Mouse (Mus musculus) midbrain, embryonic 11.5 days (tissue): Measurements from ENCODE around the gene Pmp22. TPM values are rescaled to one million over a fixed set of nuclear protein-coding genes. Genes with fewer than 3 reads are reported as not detected.

Experiments
- ATAC-seq: fragments of 200-750 bp; cut with Nextera tagmentation; 2 replicates; pipeline ENCODE4 v1.8.0; 2017; ENCODE audit warnings: moderate TSS enrichment, moderate library complexity; ENCODE audit not compliant: low FRiP score
- DNase-seq: peaks from one replicate; pipeline ENCODE4 v3.0.0; 2015; ENCODE audit warnings: low spot score; ENCODE audit errors: missing footprints
- H3K27ac ChIP-seq: fragments of 300-500 bp; sonication (generic); 2 replicates; pipeline ENCODE4 v1.5.1; 2014; ENCODE audit warnings: low read depth, low read length
- H3K27me3 ChIP-seq: fragments of 300-500 bp; sonication (generic); 2 replicates; pipeline ENCODE4 v1.6.1; 2014; ENCODE audit warnings: mild to moderate bottlenecking, low read length, moderate library complexity, mixed read lengths; ENCODE audit not compliant: control insufficient read depth, insufficient read depth
- H3K36me3 ChIP-seq: fragments of 300-500 bp; sonication (generic); 2 replicates; pipeline ENCODE4 v1.6.1; 2014; ENCODE audit warnings: mild to moderate bottlenecking, low read length, moderate library complexity, mixed read lengths; ENCODE audit not compliant: control insufficient read depth, insufficient read depth
- H3K4me1 ChIP-seq: fragments of 300-500 bp; sonication (generic); 2 replicates; pipeline ENCODE4 v1.6.1; 2014; ENCODE audit warnings: low read length; ENCODE audit not compliant: control insufficient read depth, insufficient read depth
- H3K4me2 ChIP-seq: fragments of 300-500 bp; sonication (generic); 2 replicates; pipeline ENCODE4 v1.6.1; 2014; ENCODE audit warnings: mild to moderate bottlenecking, moderate library complexity
- H3K4me3 ChIP-seq: fragments of 300-500 bp; sonication (generic); 2 replicates; pipeline ENCODE4 v1.5.1; 2014; ENCODE audit warnings: low read depth, low read length
- H3K9ac ChIP-seq: fragments of 300-500 bp; sonication (generic); 2 replicates; pipeline ENCODE4 v1.6.1; 2014; ENCODE audit warnings: low read length
- H3K9me3 ChIP-seq: fragments of 300-500 bp; sonication (generic); 2 replicates; pipeline ENCODE4 v1.6.1; 2016; ENCODE audit warnings: low read length; ENCODE audit not compliant: control insufficient read depth
- WGBS: fragments of 180-500 bp; shearing (Covaris S2); extraction: QIAGEN DNeasy Blood & Tissue Kit; methylation state at CpG from one replicate; pipeline ENCODE4 v1.1.7; 2014; 5-methylcytosine and 5-hydroxymethylcytosine counted together
- polyA plus RNA-seq: library from polyadenylated mRNA; unstranded; fragments of >200 nt; fragmentation: Nextera tagmentation; extraction: Ambion mirVana; gene quantifications from 2 replicates; pipeline ENCODE4 v1.2.1, GENCODE M21; 2014

Gene Pmp22
- polyA plus RNA-seq: 34.9 and 39.7 TPM in 2 replicates

- H3K9me3 ChIP-seq: no peaks in the 10 kb centered on the region
- peaks cover 42% of the 10 kb centered on the region for H3K27me3 ChIP-seq
- no peak within 1 kb of the TSS for H3K9ac ChIP-seq
- H3K4me2 ChIP-seq: no peak within 1 kb of the TSS
- WGBS: 71% methylated on average over 2 of the region's 2 CpGs
- ATAC-seq: no peak
- H3K27ac ChIP-seq: no peak within 1 kb of the TSS
- DNase-seq: peak; percentile 19
- no peak within 1 kb of the TSS for H3K4me3 ChIP-seq
- H3K4me1 ChIP-seq: peaks cover 11% of the 10 kb centered on the region
- no peaks in the 10 kb centered on the region for H3K36me3 ChIP-seq
Observed at GRCm38 (mm10) chr11:63128784-63129183, at the start of gene Pmp22. Gene Pmp22, plus strand, starts transcription at chr11:63128982.

DNA sequence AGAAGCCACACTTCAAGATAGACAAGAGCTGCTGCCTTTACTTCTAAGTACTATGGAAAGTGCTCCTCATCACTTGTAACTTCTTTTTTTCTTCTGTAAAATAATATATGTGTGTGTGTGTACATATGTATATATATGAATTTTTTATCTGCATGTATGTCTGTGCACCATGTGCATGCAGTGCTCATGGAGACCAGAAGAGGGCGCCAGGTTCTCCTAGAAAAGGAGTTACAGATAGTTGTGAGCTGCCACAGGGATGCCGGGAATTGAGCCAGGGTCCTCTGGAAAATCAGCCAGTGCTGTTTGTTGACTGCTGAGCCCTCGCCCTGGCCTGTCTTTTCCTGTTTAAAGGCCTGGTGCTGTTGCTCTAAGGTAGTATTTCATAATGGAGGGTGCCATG lies 44.2 kb upstream of the Pmp22 start:
- ATAC-seq: no peak
- peaks cover 2% of the 10 kb centered on the region; the same call in 1 of the 2 replicates for H3K9me3 ChIP-seq
- H3K27me3 ChIP-seq: no peaks in the 10 kb centered on the region
- no peak overlapping the region for H3K27ac ChIP-seq
- H3K4me1 ChIP-seq: no peaks in the 10 kb centered on the region
- no peak overlapping the region for H3K9ac ChIP-seq
- H3K4me2 ChIP-seq: no peak overlapping the region
- no peak overlapping the region for H3K4me3 ChIP-seq
- no peaks in the 10 kb centered on the region for H3K36me3 ChIP-seq
- 84% methylated on average over 3 of the region's 3 CpGs for WGBS
- DNase-seq: no peak

DNA sequence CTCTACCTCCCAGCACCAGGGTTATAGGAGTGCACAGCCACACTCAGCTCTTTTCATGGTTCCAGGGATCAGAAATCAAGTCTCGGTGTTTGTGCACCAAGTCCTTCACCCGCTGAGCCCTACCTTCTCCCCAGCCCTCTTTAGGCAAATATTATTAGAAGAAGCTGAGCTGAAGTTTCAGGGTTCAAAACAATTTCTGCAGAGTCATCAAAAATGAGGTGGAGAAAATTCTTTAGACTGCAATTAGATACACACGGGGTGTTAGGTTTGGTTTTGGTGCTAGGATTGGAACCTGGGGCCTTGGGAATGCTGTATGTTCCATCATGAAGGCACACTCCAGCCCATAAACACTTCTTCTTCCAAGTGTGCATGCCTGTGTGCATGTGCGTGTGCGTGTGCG lies 40.1 kb upstream of the Pmp22 start:
- no peak for ATAC-seq
- WGBS: 85% methylated on average over 6 of the region's 6 CpGs

DNA sequence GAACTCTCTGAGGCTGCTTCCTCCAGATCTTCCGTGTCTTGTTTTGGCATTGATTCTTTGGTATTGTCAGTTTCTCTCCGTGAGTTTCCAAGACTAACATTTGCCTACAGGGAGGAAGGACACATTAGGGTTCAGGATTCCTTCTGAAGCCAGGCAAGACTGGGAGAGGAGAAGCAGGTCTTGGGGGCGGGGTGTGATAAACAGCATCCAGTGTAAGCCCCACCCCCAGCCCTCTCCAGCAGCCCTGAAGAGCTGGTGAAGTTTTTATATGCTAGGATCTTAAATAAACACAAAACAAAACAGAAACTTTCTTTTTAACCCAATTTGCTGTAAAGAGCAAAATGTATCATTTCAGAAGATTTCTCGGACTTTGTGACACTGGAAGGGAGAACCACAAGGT lies 38.6 kb upstream of the Pmp22 start:
- H3K27ac ChIP-seq: no peak overlapping the region
- 55% methylated on average over 4 of the region's 4 CpGs for WGBS
- no peaks in the 10 kb centered on the region for H3K36me3 ChIP-seq
- ATAC-seq (no peak), DNase-seq (no peak)
- no peak overlapping the region for H3K9ac ChIP-seq
- no peaks in the 10 kb centered on the region for H3K27me3 ChIP-seq
- H3K9me3 ChIP-seq: no peaks in the 10 kb centered on the region
- H3K4me1 ChIP-seq: no peaks in the 10 kb centered on the region
- no peak overlapping the region for H3K4me3 ChIP-seq
- H3K4me2 ChIP-seq: no peak overlapping the region

More for the DNA sequence above, 40.1 kb upstream of the Pmp22 start:
- Histone ChIP-seq H3K4me2 (no peak overlapping the region), H3K4me1 (no peaks in the 10 kb centered on the region), H3K9ac (no peak overlapping the region), H3K4me3 (no peak overlapping the region), H3K36me3 (no peaks in the 10 kb centered on the region), H3K9me3 (peaks cover 2% of the 10 kb centered on the region; the same call in 1 of the 2 replicates), H3K27ac (no peak overlapping the region), H3K27me3 (no peaks in the 10 kb centered on the region)
- no peak for DNase-seq

GRCm38 (mm10) chr11:63090986-63091385 lies 37.8 kb upstream of the Pmp22 start:
- Histone ChIP-seq H3K4me3 (no peak overlapping the region), H3K9ac (no peak overlapping the region), H3K36me3 (no peaks in the 10 kb centered on the region), H3K27me3 (no peaks in the 10 kb centered on the region), H3K9me3 (no peaks in the 10 kb centered on the region), H3K27ac (no peak overlapping the region), H3K4me2 (no peak overlapping the region), H3K4me1 (no peaks in the 10 kb centered on the region)
- WGBS: 94% methylated on average over 6 of the region's 6 CpGs
- no peak for DNase-seq
- ATAC-seq: no peak

- ATAC-seq (no peak), DNase-seq (no peak)
- Histone ChIP-seq H3K9me3 (no peaks in the 10 kb centered on the region), H3K27ac (no peak overlapping the region), H3K4me2 (no peak overlapping the region), H3K9ac (no peak overlapping the region), H3K36me3 (no peaks in the 10 kb centered on the region), H3K4me3 (no peak overlapping the region), H3K27me3 (no peaks in the 10 kb centered on the region), H3K4me1 (no peaks in the 10 kb centered on the region)
- 72% methylated on average over 5 of the region's 5 CpGs for WGBS
Observed at GRCm38 (mm10) chr11:63092271-63092670, 36.5 kb upstream of the Pmp22 start.

- no peak overlapping the region for H3K4me3 ChIP-seq
- WGBS: 78% methylated on average over 5 of the region's 5 CpGs
- H3K36me3 ChIP-seq: no peaks in the 10 kb centered on the region
- ATAC-seq: no peak
- no peak overlapping the region for H3K27ac ChIP-seq
- no peaks in the 10 kb centered on the region for H3K4me1 ChIP-seq
- no peak overlapping the region for H3K4me2 ChIP-seq
- no peak for DNase-seq
- no peaks in the 10 kb centered on the region for H3K27me3 ChIP-seq
- H3K9ac ChIP-seq: no peak overlapping the region
- no peaks in the 10 kb centered on the region for H3K9me3 ChIP-seq
Observed at GRCm38 (mm10) chr11:63093601-63094000, 35.2 kb upstream of the Pmp22 start.

- peak; percentile 39 for DNase-seq
- H3K4me2 ChIP-seq: no peak overlapping the region
- H3K9ac ChIP-seq: no peak overlapping the region
- WGBS: 87% methylated on average over 8 of the region's 8 CpGs
- no peak overlapping the region for H3K4me3 ChIP-seq
- H3K27ac ChIP-seq: no peak overlapping the region
- no peaks in the 10 kb centered on the region for H3K4me1 ChIP-seq
- ATAC-seq: no peak
- H3K36me3 ChIP-seq: no peaks in the 10 kb centered on the region
- H3K27me3 ChIP-seq: no peaks in the 10 kb centered on the region
- no peaks in the 10 kb centered on the region for H3K9me3 ChIP-seq
Observed at GRCm38 (mm10) chr11:63094496-63094895, 34.3 kb upstream of the Pmp22 start.

DNA sequence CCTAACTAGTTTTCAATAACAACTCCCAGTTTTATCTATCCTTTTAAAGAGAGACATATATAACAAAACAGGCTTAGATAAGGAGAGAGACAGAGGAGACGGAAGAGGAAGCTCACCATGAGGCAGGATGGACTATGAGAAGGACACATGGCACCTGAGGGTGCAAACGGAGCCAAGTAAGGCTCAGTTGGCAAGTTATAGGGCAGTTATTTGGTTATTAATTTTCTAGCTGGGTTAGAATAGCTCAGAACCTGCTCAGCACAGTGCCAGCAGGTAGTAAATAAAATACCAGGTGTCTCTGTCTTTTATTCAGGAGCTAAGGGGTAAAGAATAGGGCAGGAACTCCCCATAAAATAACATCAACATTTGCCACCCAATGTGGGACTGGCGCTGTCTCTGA lies 30.8 kb upstream of the Pmp22 start:
- Histone ChIP-seq H3K27me3 (no peaks in the 10 kb centered on the region), H3K4me2 (no peak overlapping the region), H3K36me3 (no peaks in the 10 kb centered on the region), H3K4me1 (no peaks in the 10 kb centered on the region), H3K9me3 (no peaks in the 10 kb centered on the region), H3K4me3 (no peak overlapping the region), H3K9ac (no peak overlapping the region), H3K27ac (no peak overlapping the region)
- 75% methylated on average over 3 of the region's 3 CpGs for WGBS
- DNase-seq: no peak
- ATAC-seq: no peak

- Histone ChIP-seq H3K36me3 (no peaks in the 10 kb centered on the region), H3K4me3 (no peak overlapping the region), H3K9me3 (no peaks in the 10 kb centered on the region), H3K4me1 (no peaks in the 10 kb centered on the region), H3K4me2 (no peak overlapping the region), H3K27me3 (no peaks in the 10 kb centered on the region), H3K27ac (no peak overlapping the region), H3K9ac (no peak overlapping the region)
- DNase-seq: no peak
- no peak for ATAC-seq
- 83% methylated on average over 3 of the region's 3 CpGs for WGBS
Observed at GRCm38 (mm10) chr11:63099390-63099789, 29.4 kb upstream of the Pmp22 start.
